Mouse (Mus musculus): Measurements from ENCODE around the gene Sectm1a. TPM values are rescaled to one million over a fixed set of nuclear protein-coding genes. Genes with fewer than 3 reads are reported as not detected.

The Sectm1a gene
- polyA plus RNA-seq (2012; rRNA removed), result not detected in 2 replicates

GRCm38 (mm10) chr11:121081120-121081519, at the start of gene Sectm1a:
Gene Sectm1a (minus strand): TSS chr11:121081220.
- Histone ChIP-seq H3K4me3 (replicated peaks; ENCODE audit: insufficient read depth, low read depth, low read length) (no peak within 1 kb of the TSS), H3K27me3 (ENCODE audit: control insufficient read depth, insufficient read depth, low read length) (no peaks in the 10 kb centered on the region), H3K27ac (ENCODE audit: insufficient read depth, low read length) (no peak within 1 kb of the TSS), H3K4me1 (ENCODE audit: control insufficient read depth, insufficient read depth, low read length) (no peaks in the 10 kb centered on the region)
- DNase-seq, result no peak
- no peak for TF ChIP-seq CTCF (IDR thresholded peaks at IDR 0.05; ENCODE audit: borderline replicate concordance, insufficient read depth, low read depth, low read length)
- no peak for TF ChIP-seq POLR2A (IDR thresholded peaks at IDR 0.05; ENCODE audit: borderline replicate concordance, insufficient read depth, low read length)
- WGBS, result 65% methylated on average over 3 of the region's 3 CpGs

- no peak for DNase-seq
- TF ChIP-seq POLR2A (IDR thresholded peaks at IDR 0.05; ENCODE audit: borderline replicate concordance, insufficient read depth, low read length), result no peak
- TF ChIP-seq CTCF (IDR thresholded peaks at IDR 0.05; ENCODE audit: borderline replicate concordance, insufficient read depth, low read depth, low read length), result no peak
- 45% methylated on average over 1 of the region's 1 CpGs for WGBS
Measured at GRCm38 (mm10) chr11:121129616-121130015, 48.6 kb upstream of the Sectm1a start.

GRCm38 (mm10) chr11:121127441-121127840, 46.4 kb upstream of the Sectm1a start:
- no peaks in the 10 kb centered on the region for H3K27me3 ChIP-seq (ENCODE audit: control insufficient read depth, insufficient read depth, low read length)
- H3K27ac ChIP-seq (ENCODE audit: insufficient read depth, low read length), result no peak overlapping the region
- H3K4me3 ChIP-seq (replicated peaks; ENCODE audit: insufficient read depth, low read depth, low read length), result no peak overlapping the region
- H3K4me1 ChIP-seq (ENCODE audit: control insufficient read depth, insufficient read depth, low read length), result no peaks in the 10 kb centered on the region
- DNase-seq, result no peak
- no peak for TF ChIP-seq POLR2A (IDR thresholded peaks at IDR 0.05; ENCODE audit: borderline replicate concordance, insufficient read depth, low read length)
- no peak for TF ChIP-seq CTCF (IDR thresholded peaks at IDR 0.05; ENCODE audit: borderline replicate concordance, insufficient read depth, low read depth, low read length)
- WGBS, result 89% methylated on average over 3 of the region's 3 CpGs

More at GRCm38 (mm10) chr11:121129616-121130015, 48.6 kb upstream of the Sectm1a start:
- H3K4me3 ChIP-seq (replicated peaks; ENCODE audit: insufficient read depth, low read depth, low read length), result no peak overlapping the region
- no peaks in the 10 kb centered on the region for H3K4me1 ChIP-seq (ENCODE audit: control insufficient read depth, insufficient read depth, low read length)
- no peaks in the 10 kb centered on the region for H3K27me3 ChIP-seq (ENCODE audit: control insufficient read depth, insufficient read depth, low read length)
- H3K27ac ChIP-seq (ENCODE audit: insufficient read depth, low read length), result no peak overlapping the region

GRCm38 (mm10) chr11:121126395-121126794, 45.4 kb upstream of the Sectm1a start:
- no peaks in the 10 kb centered on the region for H3K4me1 ChIP-seq (ENCODE audit: control insufficient read depth, insufficient read depth, low read length)
- no peaks in the 10 kb centered on the region for H3K27me3 ChIP-seq (ENCODE audit: control insufficient read depth, insufficient read depth, low read length)
- WGBS, result 87% methylated on average over 1 of the region's 1 CpGs
- no peak overlapping the region for H3K27ac ChIP-seq (ENCODE audit: insufficient read depth, low read length)
- TF ChIP-seq POLR2A (IDR thresholded peaks at IDR 0.05; ENCODE audit: borderline replicate concordance, insufficient read depth, low read length), result no peak
- no peak for TF ChIP-seq CTCF (IDR thresholded peaks at IDR 0.05; ENCODE audit: borderline replicate concordance, insufficient read depth, low read depth, low read length)
- no peak for DNase-seq
- H3K4me3 ChIP-seq (replicated peaks; ENCODE audit: insufficient read depth, low read depth, low read length), result no peak overlapping the region

- no peaks in the 10 kb centered on the region for H3K4me1 ChIP-seq (ENCODE audit: control insufficient read depth, insufficient read depth, low read length)
- H3K27me3 ChIP-seq (ENCODE audit: control insufficient read depth, insufficient read depth, low read length), result no peaks in the 10 kb centered on the region
- TF ChIP-seq POLR2A (IDR thresholded peaks at IDR 0.05; ENCODE audit: borderline replicate concordance, insufficient read depth, low read length), result no peak
- no peak for TF ChIP-seq CTCF (IDR thresholded peaks at IDR 0.05; ENCODE audit: borderline replicate concordance, insufficient read depth, low read depth, low read length)
- DNase-seq, result no peak
- H3K27ac ChIP-seq (ENCODE audit: insufficient read depth, low read length), result no peak overlapping the region
- WGBS, result 91% methylated on average over 3 of the region's 3 CpGs
- no peak overlapping the region for H3K4me3 ChIP-seq (replicated peaks; ENCODE audit: insufficient read depth, low read depth, low read length)
Measured at GRCm38 (mm10) chr11:121125522-121126172, 44.6 kb upstream of the Sectm1a start.

DNA sequence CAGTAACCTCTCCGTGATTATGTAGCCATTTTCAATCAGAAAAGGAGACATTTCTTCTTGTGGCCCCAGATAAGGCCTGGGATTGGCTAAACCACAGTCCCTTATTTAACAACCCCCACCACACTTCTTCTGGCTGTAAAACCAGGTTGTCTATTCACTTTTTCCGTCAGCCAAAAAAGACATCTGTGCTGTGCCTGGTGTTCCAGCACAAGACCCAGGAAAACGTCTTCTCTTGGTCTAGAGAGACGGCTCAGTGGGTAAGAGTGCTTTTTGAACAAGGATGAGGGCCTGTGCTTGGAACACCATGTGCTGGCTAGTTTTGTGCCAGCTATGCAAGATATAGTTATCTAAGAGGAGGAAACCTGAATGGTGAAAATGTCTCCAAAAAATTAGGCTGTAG, 42.4 kb upstream of the Sectm1a start:
- no peaks in the 10 kb centered on the region for H3K27me3 ChIP-seq (ENCODE audit: control insufficient read depth, insufficient read depth, low read length)
- H3K27ac ChIP-seq (ENCODE audit: insufficient read depth, low read length), result no peak overlapping the region
- 47% methylated on average over 4 of the region's 4 CpGs for WGBS
- DNase-seq, result no peak
- no peak overlapping the region for H3K4me3 ChIP-seq (replicated peaks; ENCODE audit: insufficient read depth, low read depth, low read length)
- TF ChIP-seq POLR2A (IDR thresholded peaks at IDR 0.05; ENCODE audit: borderline replicate concordance, insufficient read depth, low read length) (no peak), CTCF (IDR thresholded peaks at IDR 0.05; ENCODE audit: borderline replicate concordance, insufficient read depth, low read depth, low read length) (no peak)
- H3K4me1 ChIP-seq (ENCODE audit: control insufficient read depth, insufficient read depth, low read length), result no peaks in the 10 kb centered on the region

DNA sequence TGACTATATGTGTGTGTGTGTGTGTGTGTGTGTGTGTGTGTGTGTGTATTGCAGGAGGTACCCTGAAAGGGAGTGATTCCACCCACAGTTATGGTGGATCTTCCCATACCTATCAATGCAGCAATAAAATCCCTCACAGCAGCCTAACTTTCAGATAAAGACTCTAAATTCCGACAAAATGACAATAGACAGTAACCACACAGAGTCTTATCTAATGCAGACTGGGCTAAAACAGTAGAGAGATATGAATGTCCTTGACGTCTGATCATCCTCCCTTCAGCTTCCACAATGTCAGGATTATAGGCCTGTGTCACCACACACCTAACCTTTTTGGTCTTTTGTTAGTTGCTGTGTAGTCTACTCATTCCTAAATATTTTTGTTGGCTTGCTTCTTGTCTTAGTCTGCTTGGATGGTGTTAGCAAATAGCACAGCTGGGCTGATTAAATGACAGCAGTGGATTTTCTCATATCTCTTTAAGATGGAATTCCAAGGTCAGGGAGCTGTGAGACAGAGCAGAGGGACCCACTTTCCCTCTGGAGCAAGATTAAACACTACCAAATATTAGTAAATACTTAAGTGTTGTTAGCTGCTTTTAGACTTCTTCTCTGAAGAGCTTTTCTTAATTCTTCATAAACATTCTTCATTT, 41.1 kb upstream of the Sectm1a start:
- WGBS, result 84% methylated on average over 2 of the region's 2 CpGs
- Histone ChIP-seq H3K4me1 (ENCODE audit: control insufficient read depth, insufficient read depth, low read length) (no peaks in the 10 kb centered on the region), H3K27ac (ENCODE audit: insufficient read depth, low read length) (no peak overlapping the region), H3K27me3 (ENCODE audit: control insufficient read depth, insufficient read depth, low read length) (no peaks in the 10 kb centered on the region), H3K4me3 (replicated peaks; ENCODE audit: insufficient read depth, low read depth, low read length) (no peak overlapping the region)
- DNase-seq, result no peak
- TF ChIP-seq CTCF (IDR thresholded peaks at IDR 0.05; ENCODE audit: borderline replicate concordance, insufficient read depth, low read depth, low read length), result no peak

DNA sequence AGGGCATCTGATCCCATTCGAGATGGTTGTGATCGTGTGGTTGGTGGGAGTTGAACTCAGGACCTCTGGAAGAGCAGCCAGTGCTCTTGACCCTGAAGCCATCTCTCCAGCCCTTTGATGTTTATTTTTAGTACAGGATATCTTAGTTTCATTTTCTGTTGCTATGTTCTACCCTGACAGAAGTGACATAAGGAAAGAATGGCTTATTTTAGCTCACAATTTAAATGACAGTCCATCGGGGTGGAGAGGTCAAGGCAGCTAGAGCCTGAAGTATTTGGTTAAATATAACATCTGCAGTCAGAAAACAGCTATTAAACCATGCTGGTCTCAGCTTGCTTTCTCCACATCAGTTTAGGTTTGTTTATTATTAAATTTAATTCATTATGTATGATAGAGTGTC, 40.1 kb upstream of the Sectm1a start:
- WGBS, result 75% methylated on average over 3 of the region's 3 CpGs
- H3K4me1 ChIP-seq (ENCODE audit: control insufficient read depth, insufficient read depth, low read length), result no peaks in the 10 kb centered on the region
- no peaks in the 10 kb centered on the region for H3K27me3 ChIP-seq (ENCODE audit: control insufficient read depth, insufficient read depth, low read length)
- no peak for DNase-seq
- no peak overlapping the region for H3K27ac ChIP-seq (ENCODE audit: insufficient read depth, low read length)
- TF ChIP-seq POLR2A (IDR thresholded peaks at IDR 0.05; ENCODE audit: borderline replicate concordance, insufficient read depth, low read length), result no peak
- TF ChIP-seq CTCF (IDR thresholded peaks at IDR 0.05; ENCODE audit: borderline replicate concordance, insufficient read depth, low read depth, low read length), result no peak
- H3K4me3 ChIP-seq (replicated peaks; ENCODE audit: insufficient read depth, low read depth, low read length), result no peak overlapping the region
